Mouse (Mus musculus): ENCODE results near the gene Mrpl53. TPM values are rescaled to one million over a fixed set of nuclear protein-coding genes. Genes with fewer than 3 reads are reported as not detected.
A peak's percentile ranks its signal among the peaks of the same experiment; 100 is the strongest.
"Not testable (repeated sequence)": the region's sequence is repeated elsewhere in the genome, so short reads cannot be mapped to it uniquely, and the experiment has no call there.

Gene Mrpl53
- polyA plus RNA-seq, 1 experiment from 2014 or later: 134 TPM

- H3K27ac ChIP-seq: no peak overlapping the region
- ATAC-seq (ENCODE audit: insufficient number of reproducible peaks, insufficient read depth, low FRiP score, low TSS enrichment, low read depth): peak; percentile 21; the same call in 1 of the 2 replicates
Measured at GRCm38 (mm10) chr6:83155552-83156238, 46.9 kb downstream of the Mrpl53 start.

GRCm38 (mm10) chr6:83156259-83156684 lies 47.4 kb downstream of the Mrpl53 start, which contains the start of the genes Wdr54 and 1700003E16Rik:
Gene Wdr54, minus strand, starts transcription at chr6:83156397.
Gene 1700003E16Rik, plus strand, starts transcription at chr6:83156404.
- peak; percentile 89 for ATAC-seq (ENCODE audit: insufficient number of reproducible peaks, insufficient read depth, low FRiP score, low TSS enrichment, low read depth)
- Histone ChIP-seq H3K9me3 (no peaks in the 10 kb centered on the region), H3K4me1 (replicated peaks) (peaks cover 21% of the 10 kb centered on the region), H3K27me3 (peaks cover 16% of the 10 kb centered on the region), H3K9ac (replicated peaks) (peak within 1 kb of the TSS; percentile 67), H3K4me2 (peak within 1 kb of the TSS; percentile 86), H3K36me3 (peaks cover 24% of the 10 kb centered on the region), H3K4me3 (replicated peaks) (peak within 1 kb of the TSS; percentile 57), H3K27ac (no peak within 1 kb of the TSS)
- WGBS: 2% methylated on average over 32 of the region's 32 CpGs

More at GRCm38 (mm10) chr6:83155552-83156238, 46.9 kb downstream of the Mrpl53 start:
- H3K4me1 ChIP-seq (replicated peaks): peaks cover 21% of the 10 kb centered on the region
- peaks cover 10% of the 10 kb centered on the region for H3K27me3 ChIP-seq
- peaks cover 30% of the 10 kb centered on the region for H3K36me3 ChIP-seq
- H3K9me3 ChIP-seq: no peaks in the 10 kb centered on the region
- H3K4me2 ChIP-seq: peak overlapping the region; percentile 86
- WGBS: 8% methylated on average over 23 of the region's 23 CpGs
- peak overlapping the region; percentile 67 for H3K9ac ChIP-seq (replicated peaks)
- peak overlapping the region; percentile 57 for H3K4me3 ChIP-seq (replicated peaks)

- H3K4me3 ChIP-seq (replicated peaks); H3K36me3 ChIP-seq; H3K9me3 ChIP-seq; ATAC-seq (ENCODE audit: insufficient number of reproducible peaks, insufficient read depth, low FRiP score, low TSS enrichment, low read depth); H3K4me2 ChIP-seq; H3K27ac ChIP-seq; H3K9ac ChIP-seq (replicated peaks): not testable (repeated sequence)
- Histone ChIP-seq H3K27me3 (peaks cover 36% of the 10 kb centered on the region), H3K4me1 (replicated peaks) (peaks cover 30% of the 10 kb centered on the region)
- WGBS: 17% methylated on average over 3 of the region's 3 CpGs
Measured at GRCm38 (mm10) chr6:83159456-83159855, 50.6 kb downstream of the Mrpl53 start.

MicroRNAs encoded within 50 kb of the gene (microRNA counts, 519-probe panel; counts per million panel counts)
- not detected for microRNA mmu-miR-3470a+mmu-miR-3470b

Small RNAs within 50 kb of the gene (microRNA-seq; reads per million reads assigned to microRNA genes)
- not detected for gene Mir3470a

Other genes with a start within 250 kb of the Mrpl53 start
- gene Sema4f, start 169.3 kb upstream of the Mrpl53 start, polyA plus RNA-seq (2016; fragmentation: Nextera tagmentation; extraction: Ambion mirVana): 3.8 and 4.2 TPM in 2 replicates
- 0.20 and 0.32 TPM in 2 replicates for gene M1ap, start 162.1 kb upstream of the Mrpl53 start, polyA plus RNA-seq (2016; fragmentation: Nextera tagmentation; extraction: Ambion mirVana)
- gene Dok1, start 75.6 kb upstream of the Mrpl53 start, polyA plus RNA-seq (2016; fragmentation: Nextera tagmentation; extraction: Ambion mirVana): 9.9 and 10.0 TPM in 2 replicates
- gene Loxl3, start 74.9 kb upstream of the Mrpl53 start, polyA plus RNA-seq (2016; fragmentation: Nextera tagmentation; extraction: Ambion mirVana): 15.7 and 19.4 TPM in 2 replicates
- gene Aup1, start 54.5 kb upstream of the Mrpl53 start, polyA plus RNA-seq (2016; fragmentation: Nextera tagmentation; extraction: Ambion mirVana): 158 and 159 TPM in 2 replicates
- 68.7 and 75.5 TPM in 2 replicates for gene Htra2, start 53.8 kb upstream of the Mrpl53 start, polyA plus RNA-seq (2016; fragmentation: Nextera tagmentation; extraction: Ambion mirVana)
- gene Dqx1, start 51.2 kb upstream of the Mrpl53 start, polyA plus RNA-seq (2016; fragmentation: Nextera tagmentation; extraction: Ambion mirVana): 0.68 and 1.1 TPM in 2 replicates
- gene Tlx2, start 38.7 kb upstream of the Mrpl53 start, polyA plus RNA-seq (2016; fragmentation: Nextera tagmentation; extraction: Ambion mirVana): 0.27 and 1.0 TPM in 2 replicates
- gene Pcgf1, start 31.2 kb upstream of the Mrpl53 start, polyA plus RNA-seq (2016; fragmentation: Nextera tagmentation; extraction: Ambion mirVana): 39.0 and 39.7 TPM in 2 replicates
- 0.63 and 6.7 TPM in 2 replicates for gene Lbx2, start 22.7 kb upstream of the Mrpl53 start, polyA plus RNA-seq (2016; fragmentation: Nextera tagmentation; extraction: Ambion mirVana)
- 3.6 and 3.8 TPM in 2 replicates for gene Ccdc142, start 7.4 kb upstream of the Mrpl53 start, polyA plus RNA-seq (2016; fragmentation: Nextera tagmentation; extraction: Ambion mirVana)
- gene Gm42688, start 7.4 kb upstream of the Mrpl53 start, polyA plus RNA-seq (2016; fragmentation: Nextera tagmentation; extraction: Ambion mirVana): 3.9 and 4.2 TPM in 2 replicates
- 55.3 and 58.2 TPM in 2 replicates for gene Mogs, start 6.5 kb downstream of the Mrpl53 start, polyA plus RNA-seq (2016; fragmentation: Nextera tagmentation; extraction: Ambion mirVana)
- 191 and 219 TPM in 2 replicates for gene Wbp1, start 12.5 kb downstream of the Mrpl53 start, polyA plus RNA-seq (2016; fragmentation: Nextera tagmentation; extraction: Ambion mirVana)
- 17.6 and 19.2 TPM in 2 replicates for gene Ino80b, start 16.4 kb downstream of the Mrpl53 start, polyA plus RNA-seq (2016; fragmentation: Nextera tagmentation; extraction: Ambion mirVana)
- gene Rtkn, start 26.4 kb downstream of the Mrpl53 start, polyA plus RNA-seq (2016; fragmentation: Nextera tagmentation; extraction: Ambion mirVana): 62.0 and 62.6 TPM in 2 replicates
- gene Wdr54, start 47.4 kb downstream of the Mrpl53 start, polyA plus RNA-seq (2016; fragmentation: Nextera tagmentation; extraction: Ambion mirVana): 10.2 and 10.4 TPM in 2 replicates
- 1.8 and 3.0 TPM in 2 replicates for gene 1700003E16Rik, start 47.4 kb downstream of the Mrpl53 start, polyA plus RNA-seq (2016; fragmentation: Nextera tagmentation; extraction: Ambion mirVana)
- 102 and 104 TPM in 2 replicates for gene Dctn1, start 56.9 kb downstream of the Mrpl53 start, polyA plus RNA-seq (2016; fragmentation: Nextera tagmentation; extraction: Ambion mirVana)
- gene Slc4a5, start 110.8 kb downstream of the Mrpl53 start, polyA plus RNA-seq (2016; fragmentation: Nextera tagmentation; extraction: Ambion mirVana): 0.49 and 0.68 TPM in 2 replicates
- gene Mthfd2, start 216.9 kb downstream of the Mrpl53 start, polyA plus RNA-seq (2016; fragmentation: Nextera tagmentation; extraction: Ambion mirVana): 43.2 and 47.1 TPM in 2 replicates
- gene Mob1a, start 217.0 kb downstream of the Mrpl53 start, polyA plus RNA-seq (2016; fragmentation: Nextera tagmentation; extraction: Ambion mirVana): 65.4 and 68.7 TPM in 2 replicates
- gene Bola3, start 240.1 kb downstream of the Mrpl53 start, polyA plus RNA-seq (2016; fragmentation: Nextera tagmentation; extraction: Ambion mirVana): 140 TPM in 2 replicates